Mouse (Mus musculus) macrophage (primary cell): ENCODE data around the gene Bin2. TPM values are rescaled to one million over a fixed set of nuclear protein-coding genes. Genes with fewer than 3 reads are reported as not detected.

ENCODE experiments used
- H3K27ac ChIP-seq: fragments of 350-480 bp; formaldehyde crosslinking; 2 replicates; pipeline ENCODE4 v1.9.0; 2021
- H3K36me3 ChIP-seq: fragments of 350-480 bp; formaldehyde crosslinking; 2 replicates; pipeline ENCODE4 v1.9.0; 2021; ENCODE audit errors: inconsistent target
- H3K4me3 ChIP-seq: fragments of 350-480 bp; formaldehyde crosslinking; 2 replicates; pipeline ENCODE4 v1.9.0; 2021; ENCODE audit errors: inconsistent target
- H3K79me2 ChIP-seq: fragments of 350-480 bp; formaldehyde crosslinking; 2 replicates; pipeline ENCODE4 v1.9.0; 2021; ENCODE audit errors: inconsistent target
- WGBS: methylation state at CpG from one replicate; pipeline ENCODE4 v1.1.7; 2026; ENCODE audit warnings: inconsistent platforms; ENCODE audit not compliant: missing documents; 5-methylcytosine and 5-hydroxymethylcytosine counted together
- polyA plus RNA-seq: library from polyadenylated mRNA; stranded (reverse); fragments of 250-400 nt; gene quantifications from 3 replicates; pipeline ENCODE4 v1.2.4, GENCODE M21; 2018; ENCODE audit warnings: inconsistent platforms

The Bin2 gene
- polyA plus RNA-seq, 1 experiment from 2014 or later: 65.5 TPM

DNA sequence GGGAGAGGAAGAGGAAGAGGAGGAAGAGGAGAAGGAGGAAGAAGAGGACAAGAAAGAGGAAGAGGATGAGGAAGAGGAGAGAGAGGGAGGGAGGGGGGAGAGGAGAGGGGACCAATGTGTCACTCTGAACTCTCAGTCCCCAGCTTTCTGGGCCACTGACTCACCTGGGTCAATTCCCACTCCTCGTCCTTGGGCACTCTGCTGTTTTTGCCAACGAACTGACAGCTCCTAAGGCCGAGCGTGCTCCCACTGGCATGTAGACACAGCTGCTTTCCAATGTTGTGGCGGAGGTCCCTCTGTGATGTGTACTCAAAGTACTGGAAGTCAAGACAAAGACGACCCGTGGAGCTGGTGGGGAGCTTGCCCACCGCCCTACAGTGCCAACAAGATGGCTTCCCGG is 25.1 kb upstream of the Bin2 start:
- Histone ChIP-seq H3K36me3 (peaks cover 69% of the 10 kb centered on the region), H3K79me2 (no peaks in the 10 kb centered on the region), H3K4me3 (no peak overlapping the region), H3K27ac (no peak overlapping the region)
- 94% methylated on average over 8 of the region's 9 CpGs for WGBS

- Histone ChIP-seq H3K27ac (no peak overlapping the region), H3K36me3 (peaks cover 48% of the 10 kb centered on the region), H3K79me2 (no peaks in the 10 kb centered on the region), H3K4me3 (no peak overlapping the region)
- 94% methylated on average over 3 of the region's 3 CpGs for WGBS
These were observed 22.6 kb upstream of the Bin2 start for GRCm38 (mm10) chr15:100691990-100692389.

DNA sequence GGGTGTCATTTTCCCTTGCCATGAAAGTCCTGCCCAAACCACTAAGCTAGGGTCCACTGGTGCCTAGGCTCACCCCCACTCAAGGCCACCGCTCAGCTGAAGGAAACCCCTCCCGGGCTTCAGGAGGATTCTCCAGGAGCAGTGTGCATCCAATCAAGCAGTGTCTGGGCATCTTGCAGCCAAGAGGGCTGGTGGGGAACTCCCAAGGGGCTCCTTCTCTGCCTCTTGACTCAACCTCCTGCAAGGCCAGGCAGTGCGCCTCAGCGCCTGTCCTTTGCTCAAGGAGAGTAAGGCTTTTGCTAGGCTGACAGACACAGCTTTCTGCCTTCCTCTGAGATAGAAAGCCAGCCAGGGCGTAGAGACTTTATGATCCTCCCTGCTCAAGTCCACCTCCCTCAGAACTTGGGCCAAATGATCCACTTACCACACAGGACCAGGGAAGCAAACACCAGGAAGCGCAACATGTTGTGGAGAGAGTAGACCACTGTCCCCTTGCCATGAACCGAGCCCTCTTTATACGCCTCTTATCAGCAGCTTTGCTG is 18.1 kb upstream of the Bin2 start, which contains the start of gene Cela1:
Gene Cela1, minus strand, starts transcription at position 492 of the 542 bp plus-strand sequence.
- Histone ChIP-seq H3K4me3 (peak within 1 kb of the TSS; percentile 11; the same call in 1 of the 2 replicates), H3K36me3 (peaks cover 13% of the 10 kb centered on the region; the same call in 1 of the 2 replicates), H3K79me2 (no peaks in the 10 kb centered on the region), H3K27ac (peak within 1 kb of the TSS; percentile 89)
- WGBS: 67% methylated on average over 8 of the region's 8 CpGs

DNA sequence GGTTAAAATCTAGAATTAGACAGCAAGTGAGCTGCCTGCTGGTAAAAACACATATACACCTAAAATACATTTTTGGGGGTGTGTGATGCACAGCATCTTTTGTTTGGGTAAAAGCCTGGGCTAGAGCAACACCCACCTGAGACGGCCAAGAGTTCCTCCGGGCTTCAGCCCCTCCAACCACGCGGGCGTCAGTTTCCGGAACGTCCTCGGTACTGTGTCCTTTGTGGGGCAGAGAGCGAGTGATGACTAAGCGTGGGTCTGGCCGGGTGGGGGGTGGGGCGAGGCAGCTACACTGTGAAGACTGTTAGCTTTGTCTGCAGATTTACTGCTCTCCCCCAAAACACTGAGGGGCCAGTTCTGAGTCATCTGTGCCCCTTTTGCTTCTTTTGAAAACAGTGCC is 17.6 kb upstream of the Bin2 start:
- Histone ChIP-seq H3K27ac (peak overlapping the region; percentile 89), H3K36me3 (peaks cover 8% of the 10 kb centered on the region; the same call in 1 of the 2 replicates), H3K4me3 (peak overlapping the region; percentile 11; the same call in 1 of the 2 replicates), H3K79me2 (no peaks in the 10 kb centered on the region)
- WGBS: 0% methylated on average over 12 of the region's 12 CpGs

DNA sequence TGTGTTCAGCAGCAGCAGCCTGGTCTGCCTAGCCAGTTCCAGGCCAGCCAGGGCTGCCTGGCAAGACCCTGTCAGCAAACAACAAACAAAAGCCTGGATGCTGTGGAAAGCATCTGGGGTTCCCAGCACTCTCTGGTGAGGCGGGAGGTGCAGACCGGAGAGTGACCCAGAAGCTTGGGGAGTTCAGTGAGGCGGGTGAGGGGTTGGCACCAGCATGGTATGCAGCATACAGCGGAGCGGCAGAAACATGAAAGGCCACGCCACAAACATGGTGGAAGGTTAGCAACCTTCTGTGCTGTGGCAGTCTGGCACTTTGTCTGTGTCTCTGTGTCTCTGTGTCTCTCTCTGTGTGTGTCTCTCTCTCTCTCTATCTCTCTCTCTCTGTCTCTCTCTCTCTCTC is 17.1 kb upstream of the Bin2 start:
- 95% methylated on average over 6 of the region's 6 CpGs for WGBS
- Histone ChIP-seq H3K27ac (peak overlapping the region; percentile 89), H3K36me3 (peaks cover 2% of the 10 kb centered on the region; the same call in 1 of the 2 replicates), H3K79me2 (no peaks in the 10 kb centered on the region), H3K4me3 (peak overlapping the region; percentile 11; the same call in 1 of the 2 replicates)

- WGBS: 92% methylated on average over 8 of the region's 8 CpGs
- no peaks in the 10 kb centered on the region for H3K79me2 ChIP-seq
- no peaks in the 10 kb centered on the region for H3K36me3 ChIP-seq
- no peak overlapping the region for H3K27ac ChIP-seq
- H3K4me3 ChIP-seq: no peak overlapping the region
These were observed 16.5 kb upstream of the Bin2 start for GRCm38 (mm10) chr15:100685849-100686248.

GRCm38 (mm10) chr15:100685255-100685654 is 15.9 kb upstream of the Bin2 start:
- WGBS: 77% methylated on average over 13 of the region's 13 CpGs
- H3K27ac ChIP-seq: no peak overlapping the region

DNA sequence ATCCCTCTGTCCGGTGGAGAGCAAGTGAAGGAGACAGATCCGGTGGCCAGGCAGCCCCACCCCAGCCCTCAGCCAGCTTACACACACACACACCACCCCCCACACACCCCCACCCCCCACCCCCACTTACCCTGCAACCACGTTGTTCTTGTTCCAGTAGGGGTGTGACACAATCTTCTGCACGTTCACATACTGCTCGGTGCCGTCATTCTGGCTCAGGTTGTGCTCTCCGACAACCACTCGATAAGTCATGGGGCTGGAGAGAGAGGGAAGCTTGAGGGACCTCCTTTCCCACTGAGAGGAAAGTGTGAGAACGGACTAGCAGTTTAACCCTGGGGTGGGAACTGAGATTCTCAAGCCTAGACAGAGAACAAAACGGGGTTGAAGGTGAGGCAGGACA is 15.1 kb upstream of the Bin2 start:
- H3K27ac ChIP-seq: no peak overlapping the region
- no peaks in the 10 kb centered on the region for H3K36me3 ChIP-seq
- no peaks in the 10 kb centered on the region for H3K79me2 ChIP-seq
- no peak overlapping the region for H3K4me3 ChIP-seq
- 85% methylated on average over 10 of the region's 10 CpGs for WGBS

More at GRCm38 (mm10) chr15:100685255-100685654, 15.9 kb upstream of the Bin2 start:
- Histone ChIP-seq H3K4me3 (no peak overlapping the region), H3K79me2 (no peaks in the 10 kb centered on the region), H3K36me3 (no peaks in the 10 kb centered on the region)

GRCm38 (mm10) chr15:100683041-100683440 is 13.7 kb upstream of the Bin2 start:
- H3K36me3 ChIP-seq: no peaks in the 10 kb centered on the region
- 50% methylated on average over 2 of the region's 2 CpGs for WGBS
- H3K79me2 ChIP-seq: no peaks in the 10 kb centered on the region
- no peak overlapping the region for H3K4me3 ChIP-seq
- no peak overlapping the region for H3K27ac ChIP-seq

- 74% methylated on average over 5 of the region's 7 CpGs for WGBS
- Histone ChIP-seq H3K36me3 (no peaks in the 10 kb centered on the region), H3K79me2 (no peaks in the 10 kb centered on the region), H3K4me3 (no peak overlapping the region), H3K27ac (no peak overlapping the region)
These were observed 12.4 kb upstream of the Bin2 start for GRCm38 (mm10) chr15:100681770-100682169.

DNA sequence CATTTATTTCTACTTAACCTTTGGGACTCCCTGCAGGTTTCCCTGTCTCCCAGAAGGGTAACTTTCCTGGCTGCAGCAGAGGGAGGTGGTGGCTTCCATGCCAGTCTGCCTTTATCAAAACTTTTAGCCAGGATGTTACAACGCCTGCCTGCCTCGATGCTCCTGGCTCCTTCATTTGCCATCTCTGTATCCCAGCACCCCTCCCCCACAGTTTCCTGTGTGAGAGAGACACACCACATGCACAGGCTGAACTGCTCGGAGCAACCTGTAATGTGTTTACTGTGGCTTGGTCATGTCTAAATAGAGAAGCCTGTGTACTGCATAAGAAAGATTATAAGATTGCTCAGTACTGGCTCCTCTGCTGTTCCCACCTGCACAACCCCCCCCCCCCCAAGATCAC is 11.0 kb upstream of the Bin2 start:
- WGBS: 55% methylated on average over 3 of the region's 3 CpGs
- H3K36me3 ChIP-seq: no peaks in the 10 kb centered on the region
- no peak overlapping the region for H3K4me3 ChIP-seq

DNA sequence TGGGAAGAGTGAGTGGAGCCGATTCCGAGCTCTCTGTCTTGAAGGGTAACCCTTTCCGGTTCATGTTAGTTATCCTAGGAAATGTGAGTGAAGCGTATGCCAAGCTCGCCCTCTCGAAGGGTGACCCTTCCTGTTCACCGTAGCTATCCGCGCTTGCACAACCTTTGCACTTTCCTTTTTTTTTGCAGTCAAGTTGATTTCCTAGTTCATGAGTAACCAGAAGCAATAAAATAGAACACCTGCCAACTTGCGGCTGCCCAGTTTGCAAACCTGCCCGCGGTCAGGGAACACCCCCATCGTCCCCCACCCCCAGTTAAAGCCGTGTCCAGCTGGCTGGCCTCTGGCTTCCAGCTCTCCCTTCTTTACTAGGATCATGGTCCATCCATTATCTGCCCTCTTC is 9.7 kb upstream of the Bin2 start:
- H3K4me3 ChIP-seq: no peak overlapping the region
- H3K36me3 ChIP-seq: no peaks in the 10 kb centered on the region
- no peaks in the 10 kb centered on the region for H3K79me2 ChIP-seq
- 35% methylated on average over 14 of the region's 14 CpGs for WGBS
- peak overlapping the region; percentile 32 for H3K27ac ChIP-seq

More for the DNA sequence above, 11.0 kb upstream of the Bin2 start:
- H3K27ac ChIP-seq: no peak overlapping the region
- no peaks in the 10 kb centered on the region for H3K79me2 ChIP-seq

DNA sequence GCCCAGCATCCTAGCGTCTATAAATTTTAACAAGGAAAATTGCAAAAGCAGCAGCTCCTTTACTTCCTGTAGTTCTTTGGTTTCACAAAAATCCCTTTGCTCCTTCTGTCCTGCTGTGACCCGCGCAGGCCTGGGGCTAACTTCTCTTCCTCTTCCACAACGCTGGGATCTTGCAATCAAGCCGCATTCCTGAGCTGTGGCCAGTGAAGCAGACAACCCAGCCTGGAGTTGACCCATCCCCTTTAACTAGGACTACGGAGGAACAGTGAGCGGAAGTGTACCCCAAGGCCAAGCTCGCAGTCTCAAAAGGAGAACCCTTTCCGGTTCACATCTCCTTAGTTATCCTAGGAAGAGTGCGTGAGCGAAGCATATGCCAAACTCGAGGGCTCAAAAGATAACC is 9.2 kb upstream of the Bin2 start:
- WGBS: 29% methylated on average over 12 of the region's 12 CpGs
- Histone ChIP-seq H3K79me2 (no peaks in the 10 kb centered on the region), H3K4me3 (no peak overlapping the region), H3K27ac (peak overlapping the region; percentile 32), H3K36me3 (no peaks in the 10 kb centered on the region)

DNA sequence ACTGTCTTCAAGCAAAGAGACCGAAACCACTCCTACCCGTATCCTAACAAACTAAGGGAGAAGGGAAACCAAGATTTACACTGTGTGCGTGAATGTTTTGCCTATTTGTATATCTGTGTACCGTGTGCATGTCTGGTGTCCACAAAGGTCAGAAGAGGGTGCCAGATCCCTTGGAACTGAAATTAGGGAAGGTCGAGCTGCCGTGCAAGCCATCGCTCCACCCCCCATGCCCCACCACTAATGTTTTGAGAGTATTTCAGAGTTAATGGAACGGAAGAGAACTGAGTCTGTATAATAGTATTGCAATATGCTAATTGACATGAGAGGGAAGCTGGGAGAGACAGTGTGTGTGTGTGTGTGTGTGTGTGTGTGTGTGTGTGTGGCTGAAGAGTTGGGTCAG is 8.3 kb upstream of the Bin2 start:
- H3K36me3 ChIP-seq: no peaks in the 10 kb centered on the region
- no peak overlapping the region for H3K4me3 ChIP-seq
- no peaks in the 10 kb centered on the region for H3K79me2 ChIP-seq
- WGBS: 22% methylated on average over 7 of the region's 8 CpGs
- peak overlapping the region; percentile 32 for H3K27ac ChIP-seq

- no peaks in the 10 kb centered on the region for H3K79me2 ChIP-seq
- no peaks in the 10 kb centered on the region for H3K36me3 ChIP-seq
- 57% methylated on average over 1 of the region's 1 CpGs for WGBS
- H3K4me3 ChIP-seq: no peak overlapping the region
- no peak overlapping the region for H3K27ac ChIP-seq
These were observed 7.2 kb upstream of the Bin2 start for GRCm38 (mm10) chr15:100676521-100676920.

DNA sequence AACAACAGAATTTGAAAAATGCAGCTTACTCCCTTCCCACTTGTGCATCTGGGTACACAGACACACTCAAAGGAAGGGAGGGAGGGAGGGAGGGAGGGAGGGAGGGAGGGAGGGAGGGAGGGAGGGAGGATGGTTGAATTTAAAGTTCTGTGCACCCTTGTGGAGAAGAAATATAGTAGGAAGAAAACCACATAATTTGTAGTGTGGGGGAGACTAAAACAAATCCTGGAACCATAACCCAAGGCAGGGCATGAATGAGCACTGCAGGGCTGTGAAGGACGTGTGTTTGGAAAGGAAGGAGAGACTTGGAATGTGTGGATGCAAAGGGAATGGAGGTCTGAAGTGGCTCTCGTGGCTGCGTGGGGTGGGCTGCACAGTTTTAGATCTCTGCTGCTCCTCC is 6.1 kb upstream of the Bin2 start:
- Histone ChIP-seq H3K4me3 (no peak overlapping the region), H3K79me2 (no peaks in the 10 kb centered on the region), H3K27ac (peak overlapping the region; percentile 86; the same call in 1 of the 2 replicates), H3K36me3 (no peaks in the 10 kb centered on the region)
- 65% methylated on average over 3 of the region's 3 CpGs for WGBS
